In the genomic region with DNA sequence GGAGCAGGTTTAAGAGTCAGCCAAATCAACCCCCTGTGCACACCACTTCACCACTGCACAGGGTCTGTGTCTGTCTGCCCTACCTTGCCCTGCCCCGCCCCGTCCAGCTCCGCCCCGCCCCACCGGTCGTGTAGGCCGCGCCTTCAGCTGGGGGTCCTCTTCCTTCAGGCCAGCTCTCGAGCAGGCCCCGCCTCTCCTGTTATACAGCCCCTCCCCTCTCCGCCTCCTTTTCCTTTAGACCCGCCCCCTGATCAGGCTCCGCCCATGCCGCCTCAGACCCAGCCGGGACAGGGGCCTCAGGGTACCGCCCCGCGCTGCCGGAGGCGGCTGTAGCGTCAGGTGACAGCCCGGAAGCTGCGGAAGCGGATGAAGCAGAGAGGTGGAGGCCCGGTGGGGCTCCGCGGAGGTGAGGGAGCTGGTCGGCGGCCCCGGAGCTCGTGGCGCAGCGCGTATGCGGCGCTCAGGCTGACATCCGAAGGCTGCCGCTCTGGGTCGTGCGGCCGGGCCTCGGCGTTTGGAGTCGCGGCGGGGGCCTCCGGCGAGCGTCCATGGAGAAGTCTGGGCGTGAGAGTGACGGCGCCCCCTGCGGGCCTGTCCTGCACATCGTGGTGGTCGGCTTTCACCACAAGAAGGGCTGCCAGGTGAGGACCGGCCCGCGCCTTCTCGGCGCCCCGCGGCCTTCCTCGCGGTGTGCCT, we compare ENCODE assay signal across 8 mouse cellular contexts. TPM values are rescaled to one million over a fixed set of nuclear protein-coding genes. Genes with fewer than 3 reads are reported as not detected.
DNase-seq lines count a peak whose midpoint lies in the region; ATAC-seq lines count a peak whose summit lies in the region.

TSS of gene Avl9 (plus strand) at position 326 of the 696 bp plus-strand sequence.

- H3K4me2 ChIP-seq in hindbrain, embryonic 12.5 days (replicated peaks), result peak within 1 kb of the TSS; percentile 48

- H3K9ac ChIP-seq in hindbrain, embryonic 12.5 days, result peak within 1 kb of the TSS; percentile 80

- H3K36me3 ChIP-seq in hindbrain, embryonic 12.5 days, result no peaks in the 10 kb centered on the region

- peak; percentile 99 for DNase-seq in NIH3T3 (ENCODE audit: low read depth)
- peak; percentile 99 for DNase-seq in cerebellum, postnatal 10 days
- DNase-seq in frontal cortex, postnatal 10 days (ENCODE audit: low spot score in 2 of 2), result peak; percentile 94 to 97
- peak; percentile 96 to 97 for DNase-seq in layer of hippocampus, postnatal 14 days (ENCODE audit: low spot score in 2 of 2)
- DNase-seq in lung, postnatal 14 days, result peak; percentile 99
- peak; percentile 88 for DNase-seq in retina, adult 2 months (ENCODE audit: low read depth, low spot score)
- DNase-seq in thymus, postnatal 36 days, result peak; percentile 100

- peak within 1 kb of the TSS; percentile 96 for H3K27ac ChIP-seq in hindbrain, embryonic 12.5 days

- peak within 1 kb of the TSS; percentile 75 for H3K4me3 ChIP-seq in hindbrain, embryonic 12.5 days

- no peaks in the 10 kb centered on the region for H3K27me3 ChIP-seq in hindbrain, embryonic 12.5 days

- H3K9me3 ChIP-seq in hindbrain, embryonic 12.5 days (replicated peaks), result no peaks in the 10 kb centered on the region

- H3K4me1 ChIP-seq in hindbrain, embryonic 12.5 days, result peaks cover 7% of the 10 kb centered on the region

- under 1% methylated on average over 58 of the region's 64 CpGs for WGBS in hindbrain, embryonic 12.5 days

- peak; percentile 97 for ATAC-seq in hindbrain, embryonic 12.5 days (ENCODE audit: low FRiP score)

RNA-seq across cellular contexts. Expression of gene Avl9, which starts in this region (rescaled TPM):
- polyA plus RNA-seq in hindbrain, embryonic 12.5 days (2016; fragmentation: Nextera tagmentation; extraction: Ambion mirVana), result 39.0 and 44.8 TPM in 2 replicates
- 10 to 100 TPM; 32.9 to 34.3 TPM for total RNA-seq in layer of hippocampus, postnatal 14 days (2021)

Comparison
In these comparisons a context has a peak if more than half of its experiments do, and no peak if none do; other contexts are left out.
1. Peak in every context shown above with its lines: DNase-seq, ATAC-seq, H3K4me3 ChIP-seq and H3K27ac ChIP-seq.